Mouse (Mus musculus) liver, embryonic 14.5 days (tissue): ENCODE results near the gene Slc16a6. TPM values are rescaled to one million over a fixed set of nuclear protein-coding genes. Genes with fewer than 3 reads are reported as not detected.
A peak's percentile ranks its signal among the peaks of the same experiment; 100 is the strongest.

Source experiments
- ATAC-seq: fragments of 200-750 bp; cut with Nextera tagmentation; 2 replicates; pipeline ENCODE4 v1.8.0; 2017; ENCODE audit warnings: moderate number of reproducible peaks, mild to moderate bottlenecking, moderate library complexity; ENCODE audit not compliant: insufficient read depth
- DNase-seq, 3 experiments: peaks; one replicate each; pipeline ENCODE4 v3.0.0-alpha.2; 2012 to 2013; ENCODE audit warnings: low read depth in 3 of 3, low spot score in 3 of 3
- H3K27ac ChIP-seq: fragments of 300-500 bp; sonication (generic); 2 replicates; pipeline ENCODE4 v1.5.1; 2014; ENCODE audit warnings: moderate library complexity, mild to moderate bottlenecking, control low read depth, inconsistent platforms
- H3K27me3 ChIP-seq: fragments of 300-500 bp; sonication (generic); 2 replicates; pipeline ENCODE4 v1.6.1; 2014; ENCODE audit warnings: mild to moderate bottlenecking, low read length, moderate library complexity; ENCODE audit not compliant: control insufficient read depth, insufficient read depth
- H3K36me3 ChIP-seq: fragments of 300-500 bp; sonication (generic); replicated peaks from 2 replicates; pipeline ENCODE4 v1.6.1; 2014; ENCODE audit warnings: low read depth; ENCODE audit not compliant: control insufficient read depth, insufficient read depth
- H3K4me1 ChIP-seq, 2 experiments: fragments of 200-500 bp in 1 of 2; fragments of 300-500 bp in 1 of 2; sonication (generic) in 1 of 2; replicated peaks; 2 replicates each; pipeline ENCODE4 v1.6.1; 2012 to 2014; ENCODE audit warnings: antibody characterized with exemption in 1 of 2, inconsistent platforms in 1 of 2, low read length in 1 of 2; ENCODE audit not compliant: control insufficient read depth in 2 of 2, insufficient read depth in 2 of 2
- H3K4me2 ChIP-seq: fragments of 300-500 bp; sonication (generic); 2 replicates; pipeline ENCODE4 v1.6.1; 2014; ENCODE audit warnings: low read depth, mild to moderate bottlenecking, control low read depth, moderate library complexity
- H3K4me3 ChIP-seq, 2 experiments: fragments of 200-500 bp in 1 of 2; fragments of 300-500 bp in 1 of 2; sonication (generic) in 1 of 2; 2 replicates each; pipeline ENCODE4 v1.5.1; 2012 to 2014; ENCODE audit warnings: low read depth in 2 of 2, low read length in 2 of 2, mild to moderate bottlenecking in 2 of 2, control low read depth in 1 of 2, inconsistent platforms in 1 of 2, moderate library complexity in 1 of 2; ENCODE audit not compliant: insufficient read depth in 1 of 2
- H3K9ac ChIP-seq: fragments of 300-500 bp; sonication (generic); replicated peaks from 2 replicates; pipeline ENCODE4 v1.6.1; 2014; ENCODE audit warnings: mild to moderate bottlenecking, control low read depth, moderate library complexity
- H3K9me3 ChIP-seq: fragments of 300-500 bp; sonication (generic); 2 replicates; pipeline ENCODE4 v1.6.1; 2016; ENCODE audit warnings: low read length, mixed read lengths; ENCODE audit not compliant: control insufficient read depth
- CTCF ChIP-seq: IDR thresholded peaks from 2 replicates; pipeline ENCODE4 v1.5.1; 2016; ENCODE audit warnings: antibody characterized with exemption, low read depth, control low read depth
- EP300 ChIP-seq: IDR thresholded peaks from 2 replicates; pipeline ENCODE4 v1.6.1; 2016; ENCODE audit warnings: antibody characterized with exemption, low read depth
- WGBS: fragments of 180-500 bp; shearing (Covaris S2); extraction: QIAGEN DNeasy Blood & Tissue Kit; methylation state at CpG from one replicate; pipeline ENCODE4 v1.1.7; 2014; ENCODE audit not compliant: insufficient replicate concordance; 5-methylcytosine and 5-hydroxymethylcytosine counted together
- polyA plus RNA-seq, 2 experiments: library from polyadenylated mRNA; depleted of rRNA in 1 of 2; stranded (reverse) in 1 of 2; unstranded in 1 of 2; fragments of >200 nt; fragmentation: Nextera tagmentation in 1 of 2; extraction: Ambion mirVana in 1 of 2; gene quantifications; 2 replicates each; pipeline versions ENCODE4 v1.2.1 to v1.2.3; 2012 to 2014

Slc16a6 gene
- polyA plus RNA-seq, 2 experiments: 8.0 to 39.5 TPM

DNA sequence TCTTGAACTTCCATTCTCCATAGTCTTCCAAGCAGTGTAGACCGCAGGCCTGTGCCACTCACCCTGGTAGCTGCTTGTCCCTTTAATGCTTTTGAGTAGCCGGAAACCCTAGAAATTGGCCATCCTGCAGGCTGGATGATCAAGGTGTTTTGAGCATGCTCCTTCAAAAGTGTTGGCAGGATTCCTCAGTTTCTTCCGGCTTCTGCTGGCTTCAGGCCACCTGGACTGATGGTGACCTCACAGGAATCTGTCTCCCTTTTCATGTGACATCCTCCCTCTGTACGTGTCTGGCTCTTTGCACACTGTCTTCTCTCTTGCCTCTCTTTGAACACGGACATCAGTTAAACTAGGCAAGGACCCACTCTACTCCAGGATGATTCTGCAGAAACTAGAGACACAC is 26.8 kb upstream of the Slc16a6 start:
- H3K27ac ChIP-seq: no peak overlapping the region
- H3K9me3 ChIP-seq: no peaks in the 10 kb centered on the region
- TF ChIP-seq EP300: no peak
- H3K4me3 ChIP-seq: no peak overlapping the region
- 75% methylated on average over 5 of the region's 5 CpGs for WGBS
- H3K36me3 ChIP-seq: no peaks in the 10 kb centered on the region
- H3K4me2 ChIP-seq: no peak overlapping the region
- peaks cover 24 to 39% of the 10 kb centered on the region in 2 experiments for H3K4me1 ChIP-seq
- ATAC-seq (no peak), DNase-seq (no peak)
- H3K9ac ChIP-seq: no peak overlapping the region
- no peaks in the 10 kb centered on the region for H3K27me3 ChIP-seq

DNA sequence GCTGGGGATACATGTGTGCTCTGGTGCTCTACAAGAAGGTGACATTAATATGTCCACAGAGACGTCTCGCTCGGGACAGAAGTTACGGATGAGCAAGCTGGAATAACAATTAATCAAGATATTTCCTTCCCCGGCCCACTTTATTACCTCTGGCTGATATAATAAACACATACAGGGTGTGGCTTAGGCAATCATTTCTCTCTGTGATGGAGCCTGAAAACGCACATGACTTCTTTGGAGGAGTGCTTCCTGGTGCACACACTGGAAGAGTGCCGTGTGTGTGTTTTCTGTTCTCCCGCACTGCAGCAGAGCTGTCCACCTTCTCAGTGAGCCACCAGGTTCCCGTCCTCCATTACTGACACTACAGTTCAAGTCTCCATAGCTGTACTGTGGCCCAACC is 24.6 kb upstream of the Slc16a6 start:
- Histone ChIP-seq H3K27me3 (no peaks in the 10 kb centered on the region), H3K4me2 (no peak overlapping the region), H3K9ac (no peak overlapping the region; the same call in 1 of the 2 replicates), H3K4me1 (peaks cover 40 to 55% of the 10 kb centered on the region in 2 experiments), H3K9me3 (no peaks in the 10 kb centered on the region), H3K36me3 (no peaks in the 10 kb centered on the region), H3K27ac (no peak overlapping the region), H3K4me3 (no peak overlapping the region)
- DNase-seq (no peak), ATAC-seq (no peak)
- WGBS: 51% methylated on average over 9 of the region's 9 CpGs
- TF ChIP-seq CTCF (no peak), EP300 (no peak)

DNA sequence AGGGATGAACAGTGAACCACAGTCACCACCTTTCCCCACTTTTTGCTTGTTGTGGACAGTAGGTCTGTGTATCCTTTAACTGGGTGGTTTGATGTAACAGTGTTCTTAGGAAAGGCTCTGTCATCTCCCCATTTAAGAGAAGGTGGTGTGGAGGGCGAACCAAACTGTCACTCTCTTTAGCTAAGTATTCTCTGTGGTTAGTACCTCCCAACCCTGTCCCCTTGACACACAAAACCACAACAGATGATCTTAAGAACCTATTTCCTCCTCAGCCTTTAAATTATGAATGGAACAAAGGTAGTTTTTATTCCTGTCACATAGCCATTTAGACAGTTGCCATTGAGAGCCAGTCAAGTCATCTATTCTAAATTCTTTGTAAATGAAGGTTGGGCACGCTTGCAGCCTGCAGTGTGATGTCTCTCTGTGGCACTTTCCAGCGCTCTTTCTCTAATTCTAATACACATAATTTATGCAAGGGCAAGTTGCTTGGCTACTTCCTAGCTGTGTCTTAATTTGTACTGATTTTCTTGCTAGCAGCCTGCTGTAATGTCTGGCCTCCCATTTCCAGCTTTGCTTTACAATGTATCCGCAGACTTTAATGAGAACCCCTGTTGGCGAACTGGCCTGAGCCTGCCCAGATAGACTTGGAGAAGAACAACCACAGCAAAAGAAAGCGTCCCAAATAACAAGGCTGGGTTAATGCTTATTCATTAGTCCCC is 23.8 kb upstream of the Slc16a6 start:
- no peak overlapping the region for H3K4me2 ChIP-seq
- H3K9me3 ChIP-seq: no peaks in the 10 kb centered on the region

DNA sequence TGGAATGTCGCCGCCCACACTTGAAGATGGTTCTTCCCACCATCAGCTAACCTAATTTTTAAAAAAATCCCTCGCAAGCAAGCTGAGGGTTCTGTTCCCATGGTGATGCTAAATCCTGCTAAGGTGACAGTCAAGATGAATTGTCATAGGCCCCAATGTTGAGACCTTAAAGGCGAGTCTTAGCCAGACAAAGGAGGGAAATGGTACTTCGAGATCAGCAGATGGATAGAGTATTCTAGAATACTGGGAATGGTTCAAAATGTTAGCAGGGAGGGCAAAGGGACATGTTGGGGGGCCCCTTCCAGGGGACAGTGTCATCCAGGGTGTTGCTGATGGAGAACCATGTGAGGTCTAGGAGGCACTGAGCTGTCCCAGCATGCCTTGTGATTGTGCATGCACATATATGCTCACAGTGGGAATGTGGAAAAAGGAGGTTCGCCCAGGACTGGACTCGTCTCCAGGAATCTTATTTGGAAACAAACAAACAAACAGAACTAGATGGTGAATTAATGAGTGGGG is 23.1 kb upstream of the Slc16a6 start:
- 56% methylated on average over 7 of the region's 7 CpGs for WGBS
- Histone ChIP-seq H3K4me2 (no peak overlapping the region), H3K36me3 (no peaks in the 10 kb centered on the region), H3K4me3 (no peak overlapping the region), H3K27me3 (no peaks in the 10 kb centered on the region), H3K27ac (no peak overlapping the region), H3K9me3 (no peaks in the 10 kb centered on the region), H3K9ac (no peak overlapping the region), H3K4me1 (peaks cover 48 to 61% of the 10 kb centered on the region in 2 experiments)
- no peak for ATAC-seq
- DNase-seq: no peak
- no peak for TF ChIP-seq EP300
- TF ChIP-seq CTCF: no peak

More for the DNA sequence above, 23.8 kb upstream of the Slc16a6 start:
- 55% methylated on average over 6 of the region's 6 CpGs for WGBS
- Histone ChIP-seq H3K27ac (no peak overlapping the region), H3K4me3 (no peak overlapping the region), H3K9ac (no peak overlapping the region), H3K27me3 (no peaks in the 10 kb centered on the region), H3K36me3 (no peaks in the 10 kb centered on the region), H3K4me1 (peaks cover 48 to 59% of the 10 kb centered on the region in 2 experiments)
- ATAC-seq (no peak), DNase-seq (no peak)
- TF ChIP-seq EP300: no peak
- no peak for TF ChIP-seq CTCF

DNA sequence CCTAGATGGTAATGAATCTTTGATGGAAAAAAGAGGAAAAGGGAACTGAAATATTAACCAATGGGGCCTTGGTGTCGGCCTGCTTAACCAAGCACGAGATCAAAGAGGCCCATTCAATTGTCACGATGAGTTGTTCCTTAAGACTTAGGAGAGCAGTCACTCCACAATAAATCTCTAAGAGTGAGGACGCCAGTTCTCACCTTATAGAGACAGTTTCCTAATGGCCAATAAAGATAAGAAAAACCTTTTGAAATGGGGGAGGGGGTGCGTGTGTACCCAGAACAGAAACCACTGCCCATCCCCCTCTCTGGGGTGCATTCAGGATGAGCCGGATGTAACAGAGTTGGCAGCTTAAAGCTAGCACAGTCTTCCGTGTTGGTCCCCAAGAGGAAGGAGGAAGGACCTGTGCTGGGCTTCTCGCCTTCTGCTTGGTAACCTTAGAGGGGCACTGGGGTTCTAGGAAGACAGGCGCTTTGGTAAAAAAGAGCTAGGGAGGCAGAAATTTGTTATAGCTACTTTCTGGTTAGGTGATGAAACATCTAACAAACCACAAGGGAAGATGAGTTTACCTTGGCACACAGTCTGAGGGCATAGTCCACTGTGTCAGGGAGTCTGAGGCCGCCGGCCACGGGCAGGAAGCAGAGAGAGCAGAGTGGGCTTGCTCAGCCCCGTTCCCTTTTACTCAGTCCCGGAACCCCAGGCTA is 22.5 kb upstream of the Slc16a6 start:
- Histone ChIP-seq H3K4me2 (peak overlapping the region; percentile 7), H3K4me3 (no peak overlapping the region), H3K9me3 (no peaks in the 10 kb centered on the region), H3K9ac (no peak overlapping the region), H3K27ac (no peak overlapping the region), H3K4me1 (peaks cover 48 to 61% of the 10 kb centered on the region in 2 experiments), H3K36me3 (no peaks in the 10 kb centered on the region), H3K27me3 (no peaks in the 10 kb centered on the region)
- TF ChIP-seq CTCF (no peak), EP300 (no peak)
- ATAC-seq (no peak), DNase-seq (no peak)
- WGBS: 19% methylated on average over 14 of the region's 14 CpGs
